Mouse (Mus musculus) large intestine, adult 2 months (tissue): Measurements from ENCODE around the gene Napsa. TPM values are rescaled to one million over a fixed set of nuclear protein-coding genes. Genes with fewer than 3 reads are reported as not detected.

Source experiments
- DNase-seq: peaks from one replicate; pipeline ENCODE4 v3.0.0-alpha.2; 2012; ENCODE audit warnings: low read depth, low spot score
- WGBS: fragments of 180-500 bp; shearing (Covaris S2); methylation state at CpG from one replicate; pipeline ENCODE4 v1.1.7; 2018; 5-methylcytosine and 5-hydroxymethylcytosine counted together
- polyA plus RNA-seq: library from polyadenylated mRNA; depleted of rRNA; stranded (reverse); fragments of >200 nt; gene quantifications from 2 replicates; pipeline ENCODE4 v1.2.3, GENCODE M21; 2012; rRNA removed

The Napsa gene
- polyA plus RNA-seq = 20.4 and 22.2 TPM in 2 replicates

GRCm38 (mm10) chr7:44572213-44572701 lies at the start of gene Napsa:
Napsa (plus strand) TSS chr7:44572380.
- DNase-seq = no peak
- WGBS = 15% methylated on average over 7 of the region's 7 CpGs

- 73% methylated on average over 2 of the region's 2 CpGs for WGBS
Observed at GRCm38 (mm10) chr7:44523056-44523455, 49.1 kb upstream of the Napsa start.

GRCm38 (mm10) chr7:44524502-44524901 lies 47.7 kb upstream of the Napsa start, which contains the start of gene Mybpc2:
Mybpc2 (minus strand) TSS chr7:44524656.
- DNase-seq = no peak
- 39% methylated on average over 12 of the region's 12 CpGs for WGBS

More at GRCm38 (mm10) chr7:44523056-44523455, 49.1 kb upstream of the Napsa start:
- DNase-seq = no peak

GRCm38 (mm10) chr7:44525126-44525832 lies 46.9 kb upstream of the Napsa start:
- 5% methylated on average over 22 of the region's 22 CpGs for WGBS
- DNase-seq = peak; percentile 70

- WGBS = 94% methylated on average over 14 of the region's 14 CpGs
- no peak for DNase-seq
Observed at GRCm38 (mm10) chr7:44526414-44527154, 45.6 kb upstream of the Napsa start.

- WGBS = 4% methylated on average over 40 of the region's 40 CpGs
- DNase-seq = peak; percentile 29
Observed at GRCm38 (mm10) chr7:44527483-44528398, 44.4 kb upstream of the Napsa start.

GRCm38 (mm10) chr7:44529518-44529917 lies 42.7 kb upstream of the Napsa start:
- WGBS = 65% methylated on average over 5 of the region's 5 CpGs
- DNase-seq = no peak

GRCm38 (mm10) chr7:44530507-44530906 lies 41.7 kb upstream of the Napsa start:
- no peak for DNase-seq
- 75% methylated on average over 3 of the region's 3 CpGs for WGBS

- WGBS = 53% methylated on average over 5 of the region's 5 CpGs
Observed at GRCm38 (mm10) chr7:44531207-44531606, 41.0 kb upstream of the Napsa start.

GRCm38 (mm10) chr7:44531946-44532732 lies 40.0 kb upstream of the Napsa start, which contains the start of gene Spib:
Spib (minus strand) TSS chr7:44532071.
- 89% methylated on average over 4 of the region's 4 CpGs for WGBS
- DNase-seq = no peak

More at GRCm38 (mm10) chr7:44531207-44531606, 41.0 kb upstream of the Napsa start:
- DNase-seq = no peak

- 64% methylated on average over 29 of the region's 29 CpGs for WGBS
Observed at GRCm38 (mm10) chr7:44532918-44533745, 39.0 kb upstream of the Napsa start.

GRCm38 (mm10) chr7:44533746-44534045 lies 38.5 kb upstream of the Napsa start:
- DNase-seq = no peak
- 92% methylated on average over 12 of the region's 12 CpGs for WGBS

More at GRCm38 (mm10) chr7:44532918-44533745, 39.0 kb upstream of the Napsa start:
- DNase-seq = no peak

- no peak for DNase-seq
- 84% methylated on average over 13 of the region's 13 CpGs for WGBS
Observed at GRCm38 (mm10) chr7:44534242-44534641, 37.9 kb upstream of the Napsa start.

- no peak for DNase-seq
- 86% methylated on average over 19 of the region's 19 CpGs for WGBS
Observed at GRCm38 (mm10) chr7:44534656-44535441, 37.3 kb upstream of the Napsa start.

GRCm38 (mm10) chr7:44535657-44536589 lies 36.3 kb upstream of the Napsa start:
- no peak for DNase-seq
- WGBS = 93% methylated on average over 27 of the region's 27 CpGs

- no peak for DNase-seq
- 68% methylated on average over 6 of the region's 6 CpGs for WGBS
Observed at GRCm38 (mm10) chr7:44536590-44536968, 35.6 kb upstream of the Napsa start.
